Mouse (Mus musculus) right cerebral cortex, postnatal 36 days (tissue): ENCODE measurements around the gene Dock2.

ENCODE experiments used
- DNase-seq, 2 experiments: peaks; one replicate each; pipeline ENCODE4 v3.0.0; 2022; ENCODE audit warnings: low spot score in 2 of 2, mixed read lengths in 1 of 2

Dock2 gene

DNA sequence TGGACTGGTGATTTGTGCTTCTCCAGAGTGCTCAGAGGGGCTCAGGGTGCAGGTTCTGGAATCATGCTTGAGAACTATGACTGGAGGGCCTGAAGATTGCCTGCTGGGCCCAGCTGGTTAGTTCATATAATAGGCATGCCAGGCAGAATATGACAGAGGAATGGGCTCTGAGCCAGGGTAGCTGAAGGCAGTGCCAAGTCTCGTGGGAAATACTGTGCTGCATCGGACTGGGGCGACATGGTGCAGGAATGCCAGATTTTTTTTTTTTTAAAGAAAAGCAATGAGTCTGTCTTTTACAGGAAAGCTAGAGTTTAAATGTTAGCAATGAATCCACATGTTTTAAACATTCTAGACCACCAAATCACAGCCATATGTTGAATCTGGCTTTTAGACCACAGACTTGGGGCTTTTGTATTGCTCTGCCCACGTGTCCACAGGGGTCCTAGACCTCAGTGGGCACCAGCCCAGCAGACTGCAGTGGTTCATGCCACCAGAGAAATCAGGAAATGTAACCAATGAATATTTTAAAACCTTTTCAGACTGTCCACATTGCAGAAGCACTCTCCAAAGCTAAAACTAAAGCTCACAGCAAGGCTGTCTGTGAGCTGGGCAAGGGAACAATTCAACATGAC lies 435.3 kb downstream of the Dock2 start:
- peak; percentile 32 to 51 for DNase-seq

DNA sequence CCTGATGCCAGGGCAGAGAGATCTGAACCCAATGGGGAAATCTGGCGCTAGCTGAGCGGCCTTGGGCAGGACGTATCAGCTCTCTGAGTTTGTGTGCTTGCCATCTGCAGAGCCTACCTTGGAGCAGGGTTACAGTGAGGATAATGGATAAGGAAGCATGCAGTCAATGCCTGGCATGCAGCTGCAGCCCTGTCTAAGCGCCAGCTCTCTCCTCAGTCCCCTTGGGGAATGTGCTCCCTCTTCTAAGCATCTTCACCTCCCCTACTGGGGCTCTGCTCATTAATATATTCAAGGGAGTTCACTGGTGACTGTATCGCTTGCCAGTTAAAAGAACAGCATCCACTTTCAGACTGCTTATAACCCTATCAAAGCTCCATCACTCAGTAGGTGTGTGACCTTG lies 439.4 kb downstream of the Dock2 start:
- no peak for DNase-seq

DNA sequence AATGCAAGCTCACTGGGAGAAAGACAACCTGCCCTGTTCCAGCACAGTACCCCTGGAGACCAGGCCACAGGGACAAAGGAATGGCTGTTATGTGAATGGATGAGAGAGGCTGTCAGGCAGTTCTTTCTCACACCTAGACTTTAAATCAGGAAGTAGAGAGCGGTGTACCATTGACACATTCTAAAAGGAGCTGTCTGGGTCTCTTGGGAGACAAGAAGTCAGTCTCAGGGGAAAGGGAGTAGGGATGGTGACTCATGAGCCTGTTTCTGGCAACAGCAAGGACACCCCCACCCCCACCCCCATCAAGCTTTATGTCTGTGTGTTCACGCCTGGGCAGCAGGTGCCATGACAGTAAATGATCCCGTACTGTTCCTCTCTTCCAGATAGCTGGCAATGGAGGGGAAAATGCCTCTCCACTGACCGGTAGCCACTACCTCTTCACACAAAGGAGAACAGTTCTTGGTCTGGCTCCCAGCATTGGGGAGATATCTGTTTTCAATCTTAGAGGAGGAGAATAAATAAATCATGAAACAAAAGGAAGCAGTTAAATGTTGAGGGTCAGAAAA lies 439.9 kb downstream of the Dock2 start:
- DNase-seq = no peak

DNA sequence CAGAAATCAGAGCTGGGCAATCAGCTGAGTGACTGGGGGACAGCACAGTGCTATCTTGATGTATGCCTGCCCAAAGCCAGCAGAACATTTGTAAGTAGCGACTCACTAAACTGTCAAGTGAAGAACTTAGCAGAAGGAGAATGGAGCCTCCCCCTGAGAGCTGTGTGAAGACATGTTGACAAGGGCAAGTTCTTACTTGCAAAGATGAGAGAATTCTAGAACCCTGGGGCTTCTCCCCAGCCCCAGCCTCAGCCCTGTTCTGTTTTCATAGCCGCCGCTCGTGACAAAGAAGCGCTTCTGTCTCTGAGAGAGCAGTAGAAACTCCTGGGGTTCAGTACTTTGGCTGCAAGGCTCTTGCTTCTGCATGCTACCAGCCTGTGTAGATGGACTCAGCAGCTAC lies 444.0 kb downstream of the Dock2 start:
- DNase-seq = no peak

DNA sequence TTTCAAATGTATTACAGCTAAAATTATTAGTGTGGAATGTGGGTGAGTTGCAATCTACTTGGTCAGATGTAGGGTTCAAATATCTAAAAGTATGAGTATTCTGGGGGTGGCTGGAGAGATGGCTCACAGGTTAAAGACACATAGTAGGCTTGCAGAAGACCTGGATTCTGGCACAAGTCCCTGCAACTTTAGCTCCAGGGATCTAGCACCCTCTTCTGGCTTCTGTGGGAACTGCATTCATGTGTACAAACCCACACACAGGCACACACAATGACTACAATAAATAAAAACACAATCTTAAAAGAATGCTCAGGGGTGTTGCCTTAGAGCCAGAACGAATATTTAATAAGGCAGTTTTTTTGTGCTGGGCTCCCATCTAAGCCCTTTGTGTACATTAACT lies 445.8 kb downstream of the Dock2 start:
- no peak for DNase-seq

DNA sequence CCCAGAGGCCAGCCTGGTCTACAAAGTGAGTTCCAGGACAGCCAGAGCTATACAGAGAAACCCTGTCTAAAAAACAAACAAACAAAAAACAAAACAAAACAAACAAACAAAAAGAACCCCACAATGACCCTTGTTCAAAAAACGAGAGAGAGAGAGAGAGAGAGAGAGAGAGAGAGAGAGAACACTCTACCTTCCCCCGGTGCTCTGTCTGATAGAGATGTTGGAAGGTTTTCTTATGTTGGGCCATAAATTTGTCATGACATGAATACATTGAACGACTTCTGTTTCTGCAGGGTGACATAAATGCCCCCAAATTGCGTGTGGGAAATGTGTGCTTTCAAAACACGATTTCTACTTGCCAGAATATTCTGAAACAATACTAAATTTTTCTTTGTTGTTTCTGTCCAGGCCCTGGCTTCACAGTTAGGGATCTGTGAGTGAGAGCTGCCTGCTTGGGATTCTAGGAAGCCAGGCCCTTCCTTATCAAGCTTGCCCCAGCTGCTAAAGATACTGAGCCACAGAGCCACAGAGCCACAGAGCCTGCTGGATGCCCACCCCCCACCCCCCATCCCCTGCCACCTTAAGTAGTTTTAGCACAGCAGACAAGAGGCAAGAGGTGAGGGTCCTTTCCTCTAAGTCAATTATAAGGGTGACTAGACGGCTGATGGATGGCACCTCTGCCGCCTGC lies 451.2 kb downstream of the Dock2 start:
- no peak for DNase-seq

DNA sequence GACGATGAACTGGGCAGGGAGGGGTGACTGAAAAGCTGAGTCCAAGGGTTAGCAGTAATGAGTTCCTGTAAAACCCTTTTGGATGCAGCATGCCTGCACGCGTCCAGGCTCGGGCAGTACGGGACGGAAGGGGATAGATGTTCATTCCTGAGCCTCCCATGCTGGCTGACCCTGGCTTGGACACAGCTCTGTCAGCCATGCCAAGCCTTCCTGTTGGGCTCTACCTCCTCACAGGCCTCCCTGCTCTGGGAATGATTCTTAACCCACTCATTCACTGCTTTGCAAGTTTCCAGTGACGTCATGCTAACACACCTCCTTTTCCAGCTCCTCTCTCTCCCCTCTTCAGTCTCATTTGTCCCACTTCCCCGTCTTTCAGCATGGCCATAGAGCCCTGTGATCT lies 460.0 kb downstream of the Dock2 start:
- DNase-seq = no peak

DNA sequence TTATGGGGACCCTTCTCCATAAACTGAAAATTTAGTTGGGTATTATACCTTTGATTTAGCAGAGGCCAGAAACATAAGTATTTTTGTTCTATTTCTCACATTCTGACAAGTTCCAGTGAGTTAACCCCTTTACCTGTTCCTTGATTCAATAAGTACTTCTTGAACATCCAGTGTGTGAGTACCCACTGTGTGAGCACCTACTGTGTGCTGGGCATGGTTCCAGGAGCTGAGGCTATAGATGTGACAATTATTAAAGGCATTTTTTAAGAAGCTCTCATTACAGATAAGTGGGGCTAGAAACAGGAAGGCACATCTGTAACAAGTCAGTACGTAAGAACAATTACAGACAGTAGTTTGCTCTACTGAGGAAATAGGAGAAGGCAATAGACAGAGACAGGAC lies 464.4 kb downstream of the Dock2 start:
- no peak for DNase-seq

DNA sequence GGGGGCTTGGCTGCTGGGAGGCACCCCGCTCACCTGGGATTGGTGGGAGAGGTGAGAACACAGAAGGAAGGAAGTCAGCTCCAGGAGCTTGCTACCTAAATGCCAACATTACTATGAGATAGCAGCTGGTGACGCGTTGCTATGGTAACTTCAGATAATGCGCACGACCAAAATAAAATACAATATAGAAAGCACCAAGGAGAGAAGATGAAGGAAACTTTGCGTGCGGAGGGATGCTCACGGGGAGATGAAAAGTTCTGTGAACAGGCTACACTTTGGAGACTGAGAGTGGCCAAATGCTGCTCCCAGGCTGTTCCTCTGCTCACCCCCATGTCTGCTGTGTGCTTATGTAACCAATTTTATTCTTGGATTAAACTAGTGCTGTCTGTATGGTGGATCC lies 466.7 kb downstream of the Dock2 start:
- peak; percentile 10 to 25 for DNase-seq

DNA sequence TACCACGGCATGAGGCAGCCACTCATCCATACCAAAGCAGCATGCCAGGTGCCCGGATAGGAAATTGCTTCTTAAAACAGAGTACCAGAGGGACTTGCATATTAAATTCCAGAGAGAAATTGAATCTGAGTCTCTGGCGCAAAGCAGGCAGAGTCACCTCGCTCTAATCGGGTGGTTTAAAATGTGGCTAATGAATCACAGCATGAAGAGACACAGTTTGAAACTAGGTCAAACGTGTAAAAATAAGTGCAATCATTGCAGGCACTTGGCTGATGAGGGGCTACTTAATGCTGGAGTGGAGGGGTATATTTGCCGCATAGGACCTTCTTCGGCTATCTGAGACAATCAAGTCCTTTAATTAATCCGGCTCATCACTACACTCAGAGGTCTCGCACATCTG lies 467.5 kb downstream of the Dock2 start:
- DNase-seq = no peak

DNA sequence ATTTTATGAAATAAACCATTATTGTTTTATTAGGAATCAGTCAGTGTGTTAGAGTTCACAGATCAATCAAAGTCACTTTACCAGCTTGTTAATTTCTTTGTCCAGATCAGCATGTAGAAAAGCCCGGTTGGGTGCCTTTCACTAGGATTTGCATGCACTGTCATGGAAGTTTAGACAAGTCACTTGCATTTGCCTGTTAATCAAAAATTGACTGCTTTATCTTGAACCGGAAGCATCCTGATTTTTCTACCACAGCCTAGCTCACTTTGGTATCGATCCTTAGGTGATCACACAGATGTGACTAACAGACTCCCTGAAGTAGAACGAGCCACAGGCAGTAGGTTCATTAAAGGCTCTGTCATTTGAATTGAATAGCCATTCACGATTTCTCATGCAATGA lies 468.3 kb downstream of the Dock2 start:
- DNase-seq = no peak

DNA sequence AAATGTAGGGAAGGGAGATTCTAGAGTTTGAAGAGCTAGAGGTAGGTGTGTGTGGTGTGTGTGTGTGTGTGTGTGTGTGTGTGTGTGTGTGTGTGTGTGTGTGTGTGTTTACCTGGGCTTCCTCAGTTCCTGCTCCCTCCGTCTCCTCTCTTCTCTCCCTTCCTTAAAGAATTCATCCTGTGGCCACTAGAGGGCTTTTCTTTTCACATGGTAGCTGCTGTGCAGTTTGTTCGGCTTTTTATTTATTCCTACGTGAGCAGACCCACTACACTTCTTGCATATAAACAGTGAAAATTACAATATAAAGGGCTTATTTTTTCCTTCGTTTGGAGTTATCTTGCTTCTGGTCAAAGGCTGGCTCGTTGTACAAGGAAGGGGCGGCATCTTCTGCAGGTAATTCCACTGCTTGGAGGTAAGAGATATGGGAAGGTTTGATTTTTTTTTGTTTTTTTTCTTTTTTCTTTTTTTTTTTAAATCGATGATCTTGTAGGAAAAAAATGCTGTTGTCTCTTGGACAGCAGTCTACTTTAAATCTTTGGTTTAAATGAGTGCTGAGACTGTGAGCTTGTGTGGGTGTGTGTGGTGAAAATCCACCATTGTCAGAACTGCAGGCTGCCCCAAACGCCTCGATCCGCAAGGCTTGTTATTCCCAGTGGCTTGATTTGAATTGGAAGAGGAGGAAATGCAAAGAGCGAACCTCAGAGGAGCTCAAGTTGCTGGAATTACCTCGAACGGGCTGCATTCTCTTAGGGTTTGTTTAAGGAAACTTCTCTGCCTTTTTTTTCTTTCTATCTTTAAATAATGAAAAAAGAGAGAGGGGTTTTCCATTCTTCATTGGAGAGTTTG lies 468.9 kb downstream of the Dock2 start, which contains the start of gene Fam196b:
Gene Fam196b (plus strand): TSS at position 289 of the 846 bp plus-strand sequence.
- peak in 1 of 2 experiments; percentile 18 for DNase-seq

DNA sequence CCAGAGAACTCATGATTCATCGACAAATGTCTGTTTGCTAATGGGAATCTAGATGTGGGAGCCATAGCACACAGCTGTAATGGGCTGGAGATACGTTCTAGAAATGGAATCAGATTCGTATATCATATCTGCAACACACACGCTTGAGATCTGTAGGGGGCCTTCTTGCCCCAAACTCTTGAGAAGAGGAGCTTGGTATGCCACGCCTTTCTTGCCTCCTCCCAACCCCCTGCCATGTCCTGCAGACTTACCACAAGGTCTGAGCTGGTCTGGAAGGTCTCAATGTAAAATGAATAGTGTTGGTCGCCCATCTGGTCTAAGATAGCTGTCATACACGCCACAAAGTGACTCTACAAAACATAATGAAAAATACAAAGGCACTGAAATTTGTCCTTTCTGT lies 471.5 kb downstream of the Dock2 start:
- no peak for DNase-seq

DNA sequence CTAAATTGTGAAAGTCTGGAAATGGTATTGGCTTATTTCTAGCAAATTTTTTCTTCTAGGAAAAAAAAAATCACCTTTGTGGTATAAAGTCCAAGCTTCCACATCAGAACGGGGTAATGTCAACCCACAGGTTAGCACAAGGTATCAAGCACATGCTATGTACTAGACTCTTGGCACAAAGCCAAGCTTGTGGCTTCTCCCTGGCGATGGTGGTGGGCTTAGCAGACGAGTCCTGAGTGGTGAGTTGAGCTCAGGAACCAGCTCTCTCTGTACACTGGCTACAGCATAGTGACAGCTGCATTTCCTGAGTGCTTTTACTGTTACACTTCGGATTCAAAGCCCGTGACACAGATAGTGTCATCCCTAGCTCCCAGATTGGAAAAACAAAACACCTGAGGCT lies 472.0 kb downstream of the Dock2 start:
- DNase-seq = no peak

DNA sequence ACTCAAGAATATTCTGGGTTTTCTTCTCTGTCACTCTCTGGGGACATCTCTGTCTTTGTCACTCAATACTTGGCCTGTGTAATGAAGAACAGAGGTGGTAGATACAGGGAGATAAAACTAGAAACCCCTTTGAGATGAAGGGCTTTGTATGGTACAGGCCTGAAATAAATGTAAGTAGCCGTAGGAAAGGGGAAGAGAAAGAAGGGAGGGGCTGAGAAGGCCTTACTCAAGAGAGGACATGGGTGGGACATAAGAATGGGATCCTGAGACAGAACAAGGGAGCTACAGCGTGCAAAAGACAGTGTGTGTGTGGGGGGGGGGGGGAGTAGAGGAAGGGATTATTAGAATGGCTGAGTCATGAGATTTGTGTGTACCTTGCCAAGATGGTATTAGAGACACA lies 474.3 kb downstream of the Dock2 start:
- no peak for DNase-seq

DNA sequence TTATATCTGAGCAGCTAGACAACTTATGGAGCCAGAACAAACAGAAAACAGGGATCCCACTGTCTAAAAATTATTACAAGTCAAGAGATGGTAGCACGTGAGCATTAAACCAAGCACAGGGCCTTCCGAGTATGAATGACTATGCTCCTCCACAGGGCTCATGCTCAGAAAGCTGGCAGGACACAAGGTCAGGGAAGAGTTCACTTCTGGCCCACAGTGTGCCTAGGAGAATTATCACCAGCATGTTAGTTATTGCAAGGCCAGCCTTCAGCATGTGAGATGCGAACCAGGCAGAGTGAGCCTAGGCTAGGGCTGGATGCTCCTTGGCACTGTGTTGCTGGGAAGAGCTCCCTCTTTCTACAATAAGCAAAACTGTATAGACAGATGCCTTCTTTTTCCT lies 475.0 kb downstream of the Dock2 start:
- DNase-seq = no peak

DNA sequence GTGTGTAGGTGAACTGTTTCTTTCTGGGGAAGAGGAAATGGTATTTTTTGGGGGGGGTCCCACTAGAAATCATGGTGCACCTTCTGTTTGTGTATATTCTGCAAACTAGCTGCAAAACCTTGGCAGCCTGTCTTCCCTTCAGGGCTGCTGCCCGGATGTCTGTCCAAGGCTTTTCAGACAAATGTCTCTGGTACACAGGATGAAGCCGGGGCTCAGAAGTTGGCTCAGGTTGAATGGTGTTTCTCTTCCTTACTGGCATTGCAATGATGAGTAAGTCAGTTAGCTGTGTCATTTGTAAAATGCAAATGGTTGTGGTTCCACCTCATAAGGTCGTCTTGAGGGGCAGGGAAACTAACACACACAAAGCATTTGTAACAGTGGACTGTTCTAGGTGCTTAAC lies 477.5 kb downstream of the Dock2 start:
- DNase-seq = no peak

DNA sequence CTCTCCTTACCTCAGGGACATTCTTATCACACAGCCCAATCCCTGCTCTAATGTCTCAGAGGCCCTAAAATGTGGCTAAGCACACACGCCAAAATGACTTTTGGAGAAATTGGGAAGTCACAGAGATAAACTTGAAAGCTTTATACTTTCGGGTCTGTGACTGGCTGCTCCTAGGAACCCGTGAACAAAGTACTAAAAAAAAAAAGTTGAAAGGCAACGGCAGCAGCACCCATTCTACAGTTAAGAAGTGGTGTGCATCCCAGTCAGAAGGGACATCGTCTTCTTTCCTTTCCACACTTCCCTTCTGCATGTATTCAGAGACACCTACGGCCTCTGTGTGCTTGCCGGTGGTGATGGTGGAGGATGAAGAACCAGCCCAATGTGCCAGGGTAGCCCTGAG lies 483.6 kb downstream of the Dock2 start:
- DNase-seq = no peak

DNA sequence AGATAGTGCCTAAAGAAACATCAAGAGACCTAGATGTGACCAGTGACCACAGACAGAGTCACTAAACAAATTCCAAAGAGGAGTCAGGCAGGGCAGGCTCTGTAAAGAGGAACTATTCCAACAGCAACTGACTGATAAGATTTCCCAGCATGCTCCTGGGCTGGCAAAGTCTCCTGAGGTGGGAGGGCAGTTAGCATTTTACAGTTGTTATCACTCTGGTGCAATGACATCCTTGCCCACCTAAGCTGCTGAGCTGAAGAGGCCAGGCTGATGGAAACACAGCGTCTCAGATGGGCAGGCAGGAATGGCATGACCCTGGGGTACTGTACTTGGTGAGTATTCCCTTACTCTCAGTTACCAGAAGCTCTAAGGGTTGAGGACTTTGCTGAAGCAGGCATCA lies 484.1 kb downstream of the Dock2 start:
- no peak for DNase-seq

DNA sequence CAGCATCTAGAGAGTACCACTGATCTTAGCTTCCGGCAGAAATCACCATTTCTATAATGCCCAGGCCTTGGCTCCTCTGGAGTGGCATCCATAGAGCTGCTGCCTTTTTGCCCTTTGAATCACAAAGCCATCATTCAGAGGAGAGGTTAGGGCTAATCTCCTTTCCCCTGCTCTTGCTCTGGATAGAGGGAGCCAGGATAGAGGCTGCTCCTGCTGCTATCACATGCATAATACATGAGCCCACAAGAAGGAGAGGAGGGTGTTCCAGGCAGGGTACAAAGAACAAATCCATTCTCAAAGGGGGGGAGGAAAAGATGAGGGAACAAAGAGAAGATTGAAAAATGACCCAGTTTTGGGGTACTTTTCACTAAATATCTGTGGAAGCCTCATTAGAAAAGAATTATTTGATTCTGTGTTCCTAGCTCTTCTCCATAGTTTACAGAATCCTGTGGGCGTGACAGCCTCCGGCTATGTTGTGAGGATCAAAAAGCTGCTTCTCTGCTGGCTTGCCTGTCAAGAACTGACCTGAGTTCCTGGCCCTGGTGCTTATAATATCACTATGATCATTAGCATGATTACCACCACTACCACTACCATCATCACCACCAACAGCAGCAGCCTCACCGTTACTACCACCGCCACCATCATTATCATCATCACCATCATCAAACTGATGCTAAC lies 485.9 kb downstream of the Dock2 start:
- DNase-seq = no peak

DNA sequence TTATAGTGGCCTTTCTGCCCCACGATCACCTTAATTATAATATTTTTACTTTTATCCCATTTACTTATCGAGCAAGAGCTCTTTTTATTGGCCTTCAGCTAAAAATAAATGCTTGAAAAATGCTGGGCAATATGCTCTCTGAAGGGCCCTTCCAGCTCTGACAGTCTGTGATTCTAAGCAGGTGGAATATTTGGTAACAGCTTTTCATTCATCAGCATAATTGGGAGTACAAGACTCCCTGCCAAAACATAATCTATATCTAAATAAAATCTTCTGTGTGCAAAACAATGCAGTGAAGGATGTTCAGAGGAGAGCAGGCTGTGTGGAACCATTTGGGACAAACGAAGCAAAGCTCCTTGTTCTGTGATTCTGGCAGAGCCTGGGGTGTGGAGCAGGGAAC lies 492.4 kb downstream of the Dock2 start:
- DNase-seq = no peak

DNA sequence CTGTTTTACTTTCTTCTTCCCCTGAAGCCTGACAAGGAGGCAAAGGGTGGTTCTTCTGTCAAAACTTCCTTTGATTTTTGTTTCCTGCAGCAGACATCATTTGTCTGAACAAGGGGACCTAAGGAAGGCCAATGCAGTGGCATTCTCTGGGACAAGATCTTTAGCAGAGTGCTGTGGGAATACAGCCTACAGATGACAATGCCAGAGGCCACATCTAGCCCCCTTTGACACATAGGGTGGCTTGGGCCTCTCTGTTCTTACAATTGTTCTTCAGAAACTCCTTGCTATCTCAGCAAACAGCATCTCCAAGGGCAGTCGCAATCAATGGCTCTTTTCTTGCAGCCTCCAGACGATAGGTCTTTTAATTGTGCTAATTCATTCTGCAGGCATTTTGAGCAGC lies 493.0 kb downstream of the Dock2 start:
- DNase-seq = no peak
